Mouse (Mus musculus): Measurements from ENCODE around the gene Cuedc1.

DNA sequence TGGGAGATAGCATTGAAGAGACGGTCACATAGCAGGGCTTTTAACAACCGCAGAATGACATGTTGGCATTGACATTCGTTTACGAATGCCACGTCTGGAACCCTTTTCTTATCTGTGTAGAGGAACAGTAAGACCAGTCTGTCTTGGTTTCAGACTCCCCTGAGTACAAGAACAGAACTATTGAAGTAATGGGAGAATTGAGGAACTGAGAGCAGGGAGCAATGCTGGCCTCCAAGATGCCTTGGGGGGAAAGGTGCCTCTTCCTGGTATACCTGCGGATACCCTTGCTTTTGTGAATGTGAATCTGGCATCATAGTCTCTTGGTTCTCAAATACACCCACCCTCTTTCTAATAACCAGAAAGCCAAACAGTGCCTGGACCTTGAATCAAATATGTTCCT is 18.7 kb downstream of the Cuedc1 start:
- TF ChIP-seq POLR2A (IDR thresholded peaks at IDR 0.05; ENCODE audit: control insufficient read depth, extremely low read depth, insufficient read depth, low read length, poor library complexity): no peak
- TF ChIP-seq CTCF (IDR thresholded peaks at IDR 0.05; ENCODE audit: borderline replicate concordance, control insufficient read depth, extremely low read depth, insufficient read depth, low read length, poor library complexity): no peak

All from thymus, adult 2 months (tissue).